Mouse (Mus musculus) embryo, embryonic 10.5 days (tissue): ENCODE results near the gene Sapcd2.
A peak's percentile ranks its signal among the peaks of the same experiment; 100 is the strongest.
"Not testable (repeated sequence)": the region's sequence is repeated elsewhere in the genome, so short reads cannot be mapped to it uniquely, and the experiment has no call there.

Experiments
- DNase-seq: peaks from one replicate; pipeline ENCODE4 v3.0.0-alpha.2; 2015; ENCODE audit warnings: low spot score

The Sapcd2 gene

DNA sequence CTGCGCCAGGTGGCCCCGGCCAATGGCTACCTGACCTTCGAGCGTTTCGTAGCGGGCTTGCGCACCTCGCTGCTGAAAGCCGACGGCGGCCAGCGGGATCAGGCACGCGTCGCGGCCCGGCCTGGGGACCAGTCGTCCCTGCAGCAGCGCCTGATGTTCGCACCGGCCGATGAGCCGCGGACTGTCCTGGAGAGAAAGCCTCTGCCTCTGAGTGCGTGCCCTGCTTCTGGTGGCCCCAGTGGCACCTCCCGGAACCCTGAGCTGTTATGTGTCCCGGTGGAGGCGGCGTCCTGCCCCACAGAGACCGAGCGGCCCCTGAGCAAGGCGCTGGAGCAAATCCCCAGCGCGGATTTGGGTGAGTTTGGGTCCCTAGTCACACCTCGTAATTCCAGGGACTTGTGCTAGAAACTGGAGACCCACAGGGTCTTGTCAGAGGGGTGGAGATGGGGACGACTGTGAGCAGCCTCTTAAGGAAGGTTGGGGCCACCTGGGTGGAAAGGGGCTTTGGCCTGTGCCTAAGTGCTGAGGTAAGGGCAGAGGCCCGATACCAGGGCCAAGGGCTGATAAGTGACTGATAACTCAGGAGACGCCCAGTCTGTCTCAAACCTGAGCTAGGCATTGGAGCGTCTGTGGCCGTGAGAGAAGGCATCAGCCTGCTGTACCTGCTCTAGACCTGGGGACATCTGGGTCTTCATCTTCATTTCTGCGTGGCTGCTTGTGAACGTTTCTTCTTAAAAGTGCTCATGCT, 697 bp downstream of the Sapcd2 start:
- DNase-seq, result no peak

GRCm38 (mm10) chr2:25373431-25373830, 1.3 kb downstream of the Sapcd2 start:
- DNase-seq, result no peak

DNA sequence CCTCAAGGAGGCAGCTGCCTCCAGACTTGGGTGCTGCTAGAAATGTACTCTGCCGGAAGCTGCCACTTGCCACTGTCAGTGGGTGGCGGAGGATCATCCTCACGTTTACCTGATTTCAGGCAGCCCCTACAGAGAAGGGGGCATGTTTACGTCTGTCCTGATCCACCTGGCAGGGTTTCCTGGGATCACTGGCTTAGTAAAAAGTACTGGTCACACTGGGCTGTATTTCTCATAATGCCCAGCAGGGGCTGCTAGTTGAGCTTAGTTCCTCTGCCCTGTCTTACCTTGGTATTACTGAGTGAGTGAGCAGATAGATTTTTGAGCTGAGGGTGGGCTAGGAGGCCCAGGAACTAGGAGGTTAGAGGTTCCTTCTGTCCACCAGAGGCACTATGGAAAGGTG, 4.5 kb downstream of the Sapcd2 start:
- peak; percentile 74 for DNase-seq

DNA sequence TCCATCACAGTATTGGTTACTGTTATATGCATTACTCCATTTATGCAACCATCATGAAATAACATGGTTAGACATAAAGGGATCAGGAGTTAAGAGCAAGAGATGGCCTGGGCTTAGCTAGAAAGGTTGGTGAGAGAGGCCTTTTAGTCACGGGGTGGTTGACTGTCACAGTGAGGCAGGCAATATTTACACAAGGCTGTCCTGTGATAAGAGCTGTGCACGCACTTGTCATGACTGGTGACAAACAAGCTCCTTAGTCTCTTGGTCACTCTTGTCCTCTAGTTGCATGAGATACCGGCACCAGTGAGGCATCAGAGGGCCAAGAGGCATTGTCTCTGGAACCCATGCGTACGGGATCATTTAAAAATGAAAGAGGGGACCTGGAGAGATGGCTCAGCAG, 12.4 kb downstream of the Sapcd2 start:
- DNase-seq, result no peak

DNA sequence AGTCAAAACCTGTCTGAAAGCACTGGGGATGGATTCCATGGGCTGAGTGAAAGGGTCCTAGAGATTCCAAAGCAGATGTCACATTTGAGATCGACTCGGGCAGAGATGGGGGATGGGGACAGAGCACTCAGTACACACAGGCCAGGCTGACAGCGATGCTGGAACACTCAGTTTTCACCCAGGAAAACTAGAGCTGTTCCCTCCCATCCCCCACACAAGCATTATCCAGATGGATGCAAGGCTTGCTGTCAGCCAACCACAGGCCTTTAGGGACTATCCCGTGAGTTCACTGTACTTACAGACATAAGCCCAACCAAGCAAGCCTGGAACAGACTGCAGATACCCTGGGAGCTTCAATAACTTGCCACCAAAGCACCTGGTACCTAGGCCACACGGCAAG, 19.1 kb downstream of the Sapcd2 start:
- no peak for DNase-seq

DNA sequence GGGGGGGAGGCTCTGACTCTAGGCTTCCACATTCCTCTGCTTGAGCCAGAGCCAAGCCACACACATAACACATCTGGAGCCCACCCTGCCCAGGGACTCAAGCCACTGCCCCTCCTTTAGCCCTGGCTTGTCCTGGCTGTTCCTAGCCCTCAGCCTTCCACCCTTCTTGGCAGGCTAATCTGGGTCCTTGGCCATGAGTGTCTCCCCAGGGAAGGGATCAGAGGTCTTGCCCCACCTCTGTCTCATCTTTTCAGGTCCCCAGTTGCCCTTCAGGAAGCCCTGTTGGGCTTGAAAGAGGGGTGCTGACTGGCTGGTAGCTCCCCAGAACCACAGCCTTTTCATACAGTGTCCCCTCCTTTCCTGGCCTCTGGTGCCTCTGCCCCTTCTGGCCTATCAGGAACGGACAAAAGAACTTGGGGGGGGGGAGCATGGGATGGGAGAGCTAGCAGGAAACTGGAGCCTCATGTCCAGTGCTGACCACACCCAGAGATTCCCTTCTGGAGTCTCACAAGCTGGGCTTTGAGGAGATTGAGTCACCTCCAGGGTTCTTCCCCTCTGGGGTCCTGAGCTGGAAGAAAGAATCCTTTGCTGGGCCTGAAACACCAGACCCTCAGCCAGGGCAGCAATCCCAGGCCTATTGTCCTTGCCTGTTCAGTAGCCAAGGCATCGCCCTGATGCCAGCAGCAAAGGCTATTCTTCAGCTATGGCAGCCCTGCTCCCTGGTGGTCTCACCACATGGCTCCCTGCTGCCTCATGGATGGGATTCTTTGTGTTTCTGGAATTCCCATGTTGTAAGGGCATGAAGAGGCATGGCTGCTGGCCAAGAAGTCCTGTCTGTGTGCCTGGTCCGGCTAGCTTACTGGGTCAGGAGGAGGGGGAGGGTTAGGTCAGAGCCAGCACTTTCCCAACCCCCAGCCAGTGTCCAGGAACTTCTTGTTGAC, 22.4 kb downstream of the Sapcd2 start:
- DNase-seq, result no peak

DNA sequence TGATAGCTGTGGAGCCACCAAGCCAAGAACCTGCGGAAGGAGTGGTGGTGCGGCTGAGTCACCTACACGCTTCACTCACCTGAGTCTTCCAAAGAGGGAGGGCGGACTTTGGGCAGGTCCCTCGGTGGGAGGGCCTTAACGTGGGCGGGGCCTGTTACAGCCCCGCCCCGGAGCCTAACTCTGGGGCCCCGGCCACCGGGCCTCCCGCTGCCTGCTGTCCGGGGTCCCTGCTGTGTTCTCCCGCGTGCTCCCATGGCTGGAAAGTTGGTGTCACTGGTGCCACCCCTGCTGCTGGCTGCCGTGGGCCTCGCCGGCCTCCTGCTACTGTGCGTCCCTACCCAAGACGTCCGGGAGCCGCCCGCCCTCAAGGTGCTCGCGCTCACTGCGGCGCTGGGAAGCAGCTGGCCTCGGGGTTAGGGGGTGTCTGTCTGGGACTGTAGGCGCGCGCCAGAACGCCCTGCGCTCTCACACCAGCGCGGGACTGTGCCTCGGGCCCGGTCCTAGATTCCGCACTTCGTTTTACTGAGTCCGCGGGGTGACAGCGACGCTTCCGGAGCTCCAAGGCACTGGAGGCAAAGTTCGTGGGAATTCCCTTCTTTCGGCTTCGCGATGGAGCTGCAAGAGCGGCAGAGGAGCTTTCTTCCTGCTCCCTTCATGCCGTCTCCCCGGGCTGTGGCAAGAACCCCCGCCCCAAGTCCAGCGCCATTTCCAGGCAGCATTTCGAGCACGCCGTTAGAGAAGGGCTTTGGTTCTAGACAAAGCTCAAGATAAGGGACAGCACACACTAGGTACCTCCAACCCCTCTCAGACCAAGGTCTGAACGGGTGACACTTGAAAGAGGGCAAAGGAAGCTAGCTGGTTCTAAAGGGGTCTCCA, 23.8 kb downstream of the Sapcd2 start, which contains the start of gene Entpd2:
Gene Entpd2, plus strand, starts transcription at position 154 of the 876 bp plus-strand sequence.
- DNase-seq, result peak; percentile 50

- no peak for DNase-seq
These were observed 24.5 kb downstream of the Sapcd2 start for GRCm38 (mm10) chr2:25396597-25396983.

GRCm38 (mm10) chr2:25397010-25397409, 24.9 kb downstream of the Sapcd2 start:
- DNase-seq, result no peak

DNA sequence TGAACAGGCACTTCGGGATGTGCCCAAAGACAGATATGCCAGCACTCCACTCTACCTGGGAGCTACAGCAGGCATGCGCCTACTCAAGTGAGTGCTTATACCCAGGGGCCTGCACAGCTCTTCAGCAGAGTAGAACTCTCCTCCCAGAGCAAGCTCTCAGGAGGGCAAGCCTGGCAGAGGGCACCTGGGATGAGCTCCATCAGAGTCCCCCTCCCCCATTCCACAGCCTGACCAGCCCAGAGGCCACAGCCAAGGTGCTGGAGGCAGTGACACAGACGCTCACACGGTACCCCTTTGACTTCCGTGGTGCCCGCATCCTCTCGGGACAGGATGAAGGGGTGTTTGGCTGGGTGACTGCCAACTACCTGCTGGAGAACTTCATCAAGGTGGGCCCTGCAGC, 25.9 kb downstream of the Sapcd2 start:
- no peak for DNase-seq

DNA sequence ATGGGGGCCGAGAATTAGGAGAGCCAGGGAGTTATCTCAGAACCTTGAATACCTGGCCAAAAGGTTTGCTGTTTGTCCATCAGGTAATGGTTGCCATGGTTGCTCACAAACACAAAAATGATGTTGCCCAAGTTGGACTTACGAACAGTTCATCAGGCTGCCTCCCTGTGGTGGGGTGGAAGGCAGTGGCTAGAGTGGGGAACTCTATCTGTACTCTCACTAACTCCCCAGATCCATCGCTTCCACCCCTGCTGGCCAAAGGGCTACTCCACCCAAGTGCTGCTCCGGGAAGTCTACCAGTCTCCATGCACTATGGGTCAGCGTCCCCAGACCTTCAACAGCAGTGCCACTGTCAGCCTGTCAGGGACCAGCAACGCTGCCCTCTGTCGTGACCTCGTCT, 26.9 kb downstream of the Sapcd2 start, which contains the start of gene Npdc1:
Gene Npdc1, plus strand, starts transcription at position 301 of the 400 bp plus-strand sequence.
- DNase-seq, result no peak

- DNase-seq, result no peak
These were observed 28.2 kb downstream of the Sapcd2 start for GRCm38 (mm10) chr2:25400291-25400690.

GRCm38 (mm10) chr2:25400764-25401163, 28.6 kb downstream of the Sapcd2 start:
- peak; percentile 55 for DNase-seq

- peak; percentile 93 for DNase-seq
These were observed 30.4 kb downstream of the Sapcd2 start for GRCm38 (mm10) chr2:25402377-25402971.

DNA sequence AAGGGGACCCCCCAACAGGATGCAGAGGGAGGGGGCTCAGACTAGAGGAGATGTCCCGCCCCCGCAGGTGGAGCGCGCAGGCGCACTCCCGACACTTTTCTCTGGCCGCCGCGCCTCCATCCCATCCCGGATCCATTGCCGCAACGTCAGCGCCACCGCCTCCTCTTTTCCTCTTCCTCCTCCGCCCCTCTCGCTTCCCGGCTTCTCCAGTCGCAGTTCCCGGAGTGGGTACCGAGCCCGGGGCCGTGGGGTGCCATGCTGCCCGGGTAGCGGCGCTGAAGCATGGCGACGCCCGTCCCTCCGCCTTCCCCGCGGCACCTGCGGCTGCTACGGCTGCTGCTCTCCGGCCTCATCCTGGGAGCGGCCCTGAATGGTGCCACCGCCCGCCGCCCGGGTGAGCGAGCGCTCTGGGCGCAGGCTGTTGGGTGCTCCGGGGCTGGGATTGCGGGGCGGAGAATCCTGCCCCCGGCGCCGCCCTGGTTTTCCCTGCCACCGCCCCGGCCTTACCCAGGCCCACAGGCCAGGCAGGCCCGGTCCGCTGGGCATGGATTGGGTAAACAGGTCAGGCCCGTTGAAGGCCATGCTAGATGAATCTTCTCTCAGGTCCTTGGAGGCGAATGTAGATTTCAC, 31.0 kb downstream of the Sapcd2 start:
- DNase-seq, result no peak

DNA sequence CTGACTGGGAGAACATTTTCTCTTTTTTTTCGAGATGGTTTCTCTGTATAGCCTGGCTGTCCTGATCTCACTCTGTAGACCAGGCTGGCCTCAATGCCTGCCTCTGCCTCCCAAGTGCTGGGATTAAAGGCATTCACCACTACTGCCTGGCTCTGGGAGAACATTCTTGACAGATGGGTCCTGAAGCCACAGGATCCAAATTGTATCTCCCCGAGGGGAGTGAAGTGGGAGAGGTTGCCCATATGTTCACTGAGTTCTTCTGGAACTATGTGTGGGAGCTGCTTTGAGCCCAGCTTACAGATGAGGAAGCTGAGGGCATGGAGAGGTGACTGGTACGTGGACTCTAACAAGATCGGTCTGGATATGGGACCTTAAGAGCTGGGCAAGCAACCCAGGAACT, 31.9 kb downstream of the Sapcd2 start:
- no peak for DNase-seq

DNA sequence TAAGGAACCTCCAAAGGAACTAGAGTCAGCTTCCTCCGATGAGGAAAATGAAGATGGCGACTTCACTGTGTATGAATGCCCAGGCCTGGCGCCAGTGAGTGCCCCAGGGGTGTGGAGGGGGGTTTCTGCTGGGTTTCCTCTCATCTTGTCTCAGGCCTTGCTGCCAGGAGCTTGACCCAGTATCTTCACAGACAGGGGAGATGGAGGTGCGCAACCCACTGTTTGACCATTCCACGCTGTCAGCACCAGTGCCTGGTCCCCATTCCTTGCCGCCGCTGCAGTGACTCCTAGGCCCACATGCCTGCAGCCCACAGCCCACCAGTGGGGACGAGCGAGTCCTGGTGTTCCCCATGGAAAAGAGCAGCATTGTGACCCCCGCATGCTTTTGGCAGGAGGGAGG, 36.8 kb downstream of the Sapcd2 start:
- DNase-seq, result no peak

DNA sequence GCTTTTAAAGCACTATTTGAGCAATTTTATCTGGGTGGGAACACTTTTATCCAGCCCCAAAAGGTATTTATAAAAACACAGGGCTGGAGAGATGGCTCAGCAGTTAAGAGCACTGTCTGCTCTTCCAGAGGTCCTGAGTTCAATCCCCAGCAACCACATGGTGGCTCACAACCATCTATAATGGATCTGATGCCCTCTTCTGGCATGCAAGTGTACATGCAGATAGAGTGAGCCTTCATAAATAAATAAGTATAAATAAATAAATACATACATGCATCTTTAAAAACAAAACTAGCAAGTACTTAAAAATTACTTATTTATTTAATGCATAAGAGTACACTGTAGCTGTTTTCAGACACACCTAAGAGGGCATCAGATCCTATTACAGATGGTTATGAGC, 41.3 kb downstream of the Sapcd2 start:
- not testable (repeated sequence) for DNase-seq

DNA sequence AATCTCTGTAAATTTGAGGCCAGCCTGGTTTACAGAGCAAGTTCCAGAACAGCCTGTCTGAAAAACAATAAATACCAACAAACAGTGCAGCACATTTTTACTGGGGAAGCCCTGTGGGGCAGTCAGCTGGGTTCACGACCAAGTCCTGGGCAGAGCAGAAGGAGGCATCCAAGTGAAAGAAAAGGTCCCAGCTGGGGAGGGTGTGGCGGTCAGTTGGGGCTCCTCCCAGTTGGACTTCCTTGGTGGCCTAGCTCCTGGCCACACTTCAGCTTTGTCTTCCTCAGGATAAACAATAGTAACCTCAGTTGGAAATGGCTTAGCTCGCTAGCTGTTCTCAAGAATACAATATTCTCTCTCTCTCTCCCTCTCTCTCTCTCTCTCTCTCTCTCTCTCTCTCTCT, 45.3 kb downstream of the Sapcd2 start:
- DNase-seq, result no peak

- DNase-seq, result peak; percentile 83
These were observed 49.8 kb downstream of the Sapcd2 start for GRCm38 (mm10) chr2:25421896-25422295.
